Mouse (Mus musculus) liver, embryonic 18 days (tissue): ENCODE measurements around the gene Ltv1. TPM values are rescaled to one million over a fixed set of nuclear protein-coding genes. Genes with fewer than 3 reads are reported as not detected.

Experiments
- polyA plus RNA-seq: library from polyadenylated mRNA; depleted of rRNA; stranded (reverse); fragments of >200 nt; gene quantifications from 2 replicates; pipeline ENCODE4 v1.2.3, GENCODE M21; 2012; rRNA removed

Ltv1 gene
- 14.5 and 15.2 TPM in 2 replicates for polyA plus RNA-seq

DNA sequence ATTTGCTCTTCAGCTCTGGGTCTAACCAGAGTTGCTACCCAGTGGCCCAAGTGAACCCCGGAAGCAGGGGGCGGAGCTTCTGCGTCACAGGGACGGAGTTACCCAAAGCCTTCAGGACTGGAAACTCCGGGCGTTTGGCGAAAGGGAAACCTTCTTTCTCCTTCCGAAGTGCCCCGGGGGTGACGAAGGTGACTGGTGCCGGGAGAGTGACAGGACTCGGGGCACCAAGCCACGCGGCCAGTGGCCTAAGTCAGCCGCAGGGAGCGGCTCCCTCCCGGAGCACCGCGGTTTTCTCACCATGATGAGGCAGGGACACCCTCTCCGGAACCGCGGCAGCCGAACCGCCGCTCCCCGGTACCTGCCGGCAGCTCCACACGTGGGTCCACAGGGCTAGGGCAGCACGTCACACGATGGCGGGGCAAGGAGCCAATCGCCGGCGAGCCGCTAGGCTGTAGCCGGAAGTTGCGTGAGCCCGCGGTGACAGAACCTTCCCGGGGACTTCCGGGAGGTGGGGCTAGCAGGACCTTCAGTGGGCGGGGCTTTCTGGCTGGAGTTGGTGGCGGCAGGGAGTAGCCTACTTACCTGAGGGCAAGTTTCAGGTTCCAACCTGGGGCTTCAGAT lies at the start of gene Ltv1:
Ltv1 (minus strand) TSS at position 438 of the 621 bp plus-strand sequence.

DNA sequence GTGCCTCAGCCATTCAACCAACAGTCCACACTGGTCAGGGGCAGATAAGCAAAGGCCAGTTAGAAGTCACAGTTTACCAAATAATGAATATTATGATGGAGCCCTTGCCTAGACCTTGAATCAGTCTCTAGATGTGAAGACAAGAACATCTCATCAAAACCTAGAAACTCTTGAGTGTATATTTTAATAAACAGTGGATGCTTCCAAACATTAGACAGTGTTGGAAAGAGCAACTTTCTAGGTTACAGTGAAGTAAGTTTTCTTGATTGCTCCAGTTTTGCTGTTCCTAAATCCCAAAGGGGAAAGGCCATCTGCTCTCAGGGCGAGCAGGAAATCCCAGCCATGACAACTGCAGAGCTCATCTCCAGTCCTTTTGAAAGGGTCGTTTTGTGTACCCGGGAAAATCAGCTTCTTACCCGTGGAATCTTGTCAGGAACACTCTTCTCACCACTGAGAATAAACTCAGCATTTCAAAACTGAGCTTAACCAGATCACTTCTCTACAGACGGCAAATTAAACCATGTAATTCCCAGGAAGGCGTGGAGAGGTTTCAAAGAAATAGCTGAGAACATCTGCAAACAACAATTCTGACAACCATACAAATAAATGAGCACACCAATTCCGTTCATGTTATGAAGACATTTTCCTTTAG lies 14.9 kb downstream of the Ltv1 start, which contains the start of gene Zc2hc1b:
Zc2hc1b (minus strand) TSS at position 51 of the 652 bp plus-strand sequence.

Other genes starting within 250 kb of the Ltv1 start
- gene Stx11, start 228.9 kb downstream of the Ltv1 start, polyA plus RNA-seq, result 5.1 and 5.7 TPM in 2 replicates
- 15.7 and 17.4 TPM in 2 replicates for gene Sf3b5, start 187.8 kb downstream of the Ltv1 start, polyA plus RNA-seq
- 36.7 and 40.3 TPM in 2 replicates for gene Plagl1, start 132.7 kb downstream of the Ltv1 start, polyA plus RNA-seq
- gene Zc2hc1b, start 15.1 kb downstream of the Ltv1 start, polyA plus RNA-seq, result not detected in 2 replicates